Mouse (Mus musculus) limb, embryonic 11.5 days (tissue): Measurements from ENCODE around the gene Lhx5. TPM values are rescaled to one million over a fixed set of nuclear protein-coding genes. Genes with fewer than 3 reads are reported as not detected.

Experiments used
- ATAC-seq: fragments of 200-750 bp; cut with Nextera tagmentation; 2 replicates; pipeline ENCODE4 v1.8.0; 2017; ENCODE audit warnings: low read depth; ENCODE audit not compliant: insufficient number of reproducible peaks, low FRiP score, low TSS enrichment
- DNase-seq: peaks from one replicate; pipeline ENCODE4 v3.0.0-alpha.2; 2015; ENCODE audit warnings: low spot score
- H3K27ac ChIP-seq: fragments of 300-500 bp; sonication (generic); replicated peaks from 2 replicates; pipeline ENCODE4 v1.5.1; 2014; ENCODE audit warnings: low read depth, mild to moderate bottlenecking, low read length
- H3K27me3 ChIP-seq: fragments of 300-500 bp; sonication (generic); 2 replicates; pipeline ENCODE4 v1.6.1; 2014; ENCODE audit warnings: mild to moderate bottlenecking, low read length, mixed read lengths; ENCODE audit not compliant: control insufficient read depth, insufficient read depth
- H3K36me3 ChIP-seq: fragments of 300-500 bp; sonication (generic); 2 replicates; pipeline ENCODE4 v1.6.1; 2014; ENCODE audit warnings: mild to moderate bottlenecking, low read length, moderate library complexity, mixed read lengths; ENCODE audit not compliant: control insufficient read depth, insufficient read depth
- H3K4me1 ChIP-seq: fragments of 300-500 bp; sonication (generic); 2 replicates; pipeline ENCODE4 v1.6.1; 2014; ENCODE audit warnings: low read length, mixed read lengths; ENCODE audit not compliant: control insufficient read depth, insufficient read depth
- H3K4me2 ChIP-seq: fragments of 300-500 bp; sonication (generic); 2 replicates; pipeline ENCODE4 v1.6.1; 2014; ENCODE audit warnings: low read depth, mild to moderate bottlenecking, moderate library complexity; ENCODE audit not compliant: severe bottlenecking
- H3K4me3 ChIP-seq: fragments of 300-500 bp; sonication (generic); 2 replicates; pipeline ENCODE4 v1.5.1; 2014; ENCODE audit warnings: low read depth, low read length
- H3K9ac ChIP-seq: fragments of 300-500 bp; sonication (generic); 2 replicates; pipeline ENCODE4 v1.6.1; 2014; ENCODE audit warnings: mild to moderate bottlenecking, low read length
- H3K9me3 ChIP-seq: fragments of 300-500 bp; sonication (generic); 2 replicates; pipeline ENCODE4 v1.6.1; 2016; ENCODE audit warnings: low read length; ENCODE audit not compliant: control insufficient read depth
- WGBS: fragments of 180-500 bp; shearing (Covaris S2); extraction: QIAGEN DNeasy Blood & Tissue Kit; methylation state at CpG from one replicate; pipeline ENCODE4 v1.1.7; 2014; 5-methylcytosine and 5-hydroxymethylcytosine counted together
- polyA plus RNA-seq: library from polyadenylated mRNA; unstranded; fragments of >200 nt; fragmentation: Nextera tagmentation; extraction: Ambion mirVana; gene quantifications from 2 replicates; pipeline ENCODE4 v1.2.1, GENCODE M21; 2014

The Lhx5 gene
- polyA plus RNA-seq, 1 experiment from 2014 or later, result not detected

- no peak overlapping the region for H3K9ac ChIP-seq
- WGBS, result under 1% methylated on average over 47 of the region's 47 CpGs
- H3K27ac ChIP-seq, result no peak overlapping the region
- no peak for ATAC-seq
- no peaks in the 10 kb centered on the region for H3K36me3 ChIP-seq
- peaks cover 14% of the 10 kb centered on the region for H3K4me1 ChIP-seq
- peak; percentile 58 for DNase-seq
- peak overlapping the region; percentile 37 for H3K4me2 ChIP-seq
- no peaks in the 10 kb centered on the region for H3K9me3 ChIP-seq
- H3K4me3 ChIP-seq, result peak overlapping the region; percentile 16
- H3K27me3 ChIP-seq, result peaks cover 94% of the 10 kb centered on the region
Measured at GRCm38 (mm10) chr5:120435731-120436501, 4.4 kb downstream of the Lhx5 start.

- Histone ChIP-seq H3K4me2 (no peak overlapping the region), H3K4me1 (peaks cover 14% of the 10 kb centered on the region), H3K4me3 (no peak overlapping the region), H3K27me3 (peaks cover 83% of the 10 kb centered on the region), H3K27ac (no peak overlapping the region), H3K36me3 (no peaks in the 10 kb centered on the region), H3K9me3 (no peaks in the 10 kb centered on the region), H3K9ac (no peak overlapping the region)
- peak; percentile 48 for DNase-seq
- no peak for ATAC-seq
- under 1% methylated on average over 18 of the region's 18 CpGs for WGBS
Measured at GRCm38 (mm10) chr5:120436885-120437495, 5.5 kb downstream of the Lhx5 start.

- Histone ChIP-seq H3K4me1 (peaks cover 14% of the 10 kb centered on the region), H3K4me3 (peak overlapping the region; percentile 17; the same call in 1 of the 2 replicates), H3K9me3 (no peaks in the 10 kb centered on the region), H3K27me3 (peaks cover 78% of the 10 kb centered on the region), H3K36me3 (no peaks in the 10 kb centered on the region), H3K9ac (no peak overlapping the region), H3K4me2 (no peak overlapping the region), H3K27ac (no peak overlapping the region)
- under 1% methylated on average over 17 of the region's 17 CpGs for WGBS
- ATAC-seq, result no peak
- DNase-seq, result no peak
Measured at GRCm38 (mm10) chr5:120437539-120437938, 6.0 kb downstream of the Lhx5 start.

GRCm38 (mm10) chr5:120437986-120438385, 6.5 kb downstream of the Lhx5 start:
- peak overlapping the region; percentile 17; the same call in 1 of the 2 replicates for H3K4me3 ChIP-seq

GRCm38 (mm10) chr5:120438469-120438868, 7.0 kb downstream of the Lhx5 start:
- DNase-seq (peak; percentile 45), ATAC-seq (no peak)
- no peak overlapping the region for H3K4me3 ChIP-seq
- H3K4me1 ChIP-seq, result peaks cover 14% of the 10 kb centered on the region
- no peak overlapping the region for H3K9ac ChIP-seq
- H3K4me2 ChIP-seq, result no peak overlapping the region
- no peak overlapping the region for H3K27ac ChIP-seq
- no peaks in the 10 kb centered on the region for H3K9me3 ChIP-seq
- H3K36me3 ChIP-seq, result no peaks in the 10 kb centered on the region
- H3K27me3 ChIP-seq, result peaks cover 75% of the 10 kb centered on the region
- WGBS, result 1% methylated on average over 13 of the region's 13 CpGs

More at GRCm38 (mm10) chr5:120437986-120438385, 6.5 kb downstream of the Lhx5 start:
- DNase-seq (peak; percentile 41), ATAC-seq (no peak)
- WGBS, result 1% methylated on average over 33 of the region's 33 CpGs
- H3K27ac ChIP-seq, result no peak overlapping the region
- no peak overlapping the region for H3K9ac ChIP-seq
- peaks cover 78% of the 10 kb centered on the region for H3K27me3 ChIP-seq
- H3K4me2 ChIP-seq, result no peak overlapping the region
- no peaks in the 10 kb centered on the region for H3K36me3 ChIP-seq
- H3K4me1 ChIP-seq, result peaks cover 14% of the 10 kb centered on the region
- no peaks in the 10 kb centered on the region for H3K9me3 ChIP-seq

GRCm38 (mm10) chr5:120438991-120439710, 7.7 kb downstream of the Lhx5 start:
- H3K27ac ChIP-seq, result no peak overlapping the region
- peak; percentile 45 for DNase-seq
- H3K36me3 ChIP-seq, result no peaks in the 10 kb centered on the region
- peaks cover 14% of the 10 kb centered on the region for H3K4me1 ChIP-seq
- H3K9ac ChIP-seq, result no peak overlapping the region
- WGBS, result 2% methylated on average over 27 of the region's 27 CpGs
- no peaks in the 10 kb centered on the region for H3K9me3 ChIP-seq
- no peak overlapping the region for H3K4me2 ChIP-seq
- ATAC-seq, result no peak
- peaks cover 70% of the 10 kb centered on the region for H3K27me3 ChIP-seq
- H3K4me3 ChIP-seq, result no peak overlapping the region

GRCm38 (mm10) chr5:120439887-120440670, 8.6 kb downstream of the Lhx5 start:
- WGBS, result under 1% methylated on average over 60 of the region's 61 CpGs
- Histone ChIP-seq H3K4me3 (0 out of 2 replicates have a peak overlapping the region, but pooled peaks have one; percentile 5), H3K4me1 (peaks cover 14% of the 10 kb centered on the region), H3K9me3 (no peaks in the 10 kb centered on the region), H3K27ac (no peak overlapping the region), H3K27me3 (peaks cover 63% of the 10 kb centered on the region), H3K36me3 (no peaks in the 10 kb centered on the region), H3K9ac (no peak overlapping the region), H3K4me2 (peak overlapping the region; percentile 27; the same call in 1 of the 2 replicates)
- ATAC-seq (no peak), DNase-seq (peak; percentile 38)
